Mouse (Mus musculus): ENCODE results near the gene Gm26741. TPM values are rescaled to one million over a fixed set of nuclear protein-coding genes. Genes with fewer than 3 reads are reported as not detected.
A peak's percentile ranks its signal among the peaks of the same experiment; 100 is the strongest.

Gene Gm26741
- total RNA-seq, 1 experiment from 2014 or later = not detected

DNA sequence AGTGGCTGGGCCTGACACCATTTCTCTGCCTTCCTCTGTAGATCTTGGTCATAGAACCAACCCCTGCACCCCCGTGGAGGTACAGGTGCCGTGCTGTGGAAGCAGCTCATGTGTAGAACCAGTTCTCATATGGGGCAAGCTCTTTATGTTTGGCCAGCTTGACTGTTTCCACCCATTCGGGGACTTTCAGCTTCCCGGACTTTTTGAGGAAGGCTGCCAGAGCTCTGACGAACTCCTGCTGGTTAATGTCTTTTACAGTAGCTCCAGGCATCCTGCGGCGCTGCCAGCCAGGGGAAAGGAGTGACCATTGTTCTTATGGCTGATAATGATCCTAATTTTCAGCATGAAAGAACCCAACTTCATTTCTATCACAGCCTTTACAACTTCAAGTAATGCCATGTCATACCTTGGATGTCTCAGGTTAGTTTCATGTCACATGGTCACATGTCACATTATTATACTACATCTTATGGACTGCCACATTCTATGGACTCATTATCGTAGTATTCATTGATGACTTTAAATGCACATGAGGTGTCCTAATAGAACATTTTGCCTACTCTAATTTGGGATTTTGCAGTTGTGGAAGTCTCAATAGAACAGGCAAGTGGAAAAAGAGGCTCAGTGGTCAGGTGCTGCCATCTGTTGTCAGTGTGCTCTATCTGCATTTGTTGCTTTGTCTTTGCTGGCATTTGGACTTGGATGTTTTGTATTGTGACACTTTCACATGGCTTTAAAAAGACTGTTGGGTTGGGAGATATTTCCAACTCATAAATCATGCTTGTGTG is 26.4 kb downstream of the Gm26741 start:
- ATAC-seq (ENCODE audit: extremely low read depth, insufficient number of reproducible peaks, low FRiP score, poor library complexity, severe bottlenecking) = peak; percentile 31; the same call in 1 of the 2 replicates

GRCm38 (mm10) chr10:52387192-52387591 is 28.6 kb downstream of the Gm26741 start:
- no peak for ATAC-seq (ENCODE audit: extremely low read depth, insufficient number of reproducible peaks, low FRiP score, poor library complexity, severe bottlenecking)

GRCm38 (mm10) chr10:52388922-52389430 is 30.4 kb downstream of the Gm26741 start, which contains the start of gene Nepn:
Gene Nepn, plus strand, starts transcription at chr10:52388972.
- no peak for ATAC-seq (ENCODE audit: extremely low read depth, insufficient number of reproducible peaks, low FRiP score, poor library complexity, severe bottlenecking)

DNA sequence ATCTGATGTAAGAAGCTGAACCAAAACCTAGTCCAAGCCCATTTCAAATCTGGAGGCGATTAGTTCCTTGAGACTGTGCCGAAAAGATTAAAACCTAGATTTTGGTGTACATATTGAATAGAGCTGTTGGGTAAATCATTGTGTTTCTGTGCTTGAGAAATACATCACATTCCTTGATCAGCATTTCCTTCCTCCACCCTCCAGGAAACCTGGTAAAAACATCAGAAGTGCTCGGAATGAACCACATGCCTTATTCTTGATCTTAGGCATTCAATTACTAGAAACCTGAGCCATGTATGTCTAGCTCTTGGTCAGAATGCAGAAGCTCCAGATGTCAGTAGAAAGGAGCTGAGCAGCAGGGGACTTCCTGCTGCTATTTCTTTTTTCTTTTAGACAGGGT is 30.9 kb downstream of the Gm26741 start:
- no peak for ATAC-seq (ENCODE audit: extremely low read depth, insufficient number of reproducible peaks, low FRiP score, poor library complexity, severe bottlenecking)

GRCm38 (mm10) chr10:52391208-52391607 is 32.6 kb downstream of the Gm26741 start:
- ATAC-seq (ENCODE audit: extremely low read depth, insufficient number of reproducible peaks, low FRiP score, poor library complexity, severe bottlenecking) = no peak

DNA sequence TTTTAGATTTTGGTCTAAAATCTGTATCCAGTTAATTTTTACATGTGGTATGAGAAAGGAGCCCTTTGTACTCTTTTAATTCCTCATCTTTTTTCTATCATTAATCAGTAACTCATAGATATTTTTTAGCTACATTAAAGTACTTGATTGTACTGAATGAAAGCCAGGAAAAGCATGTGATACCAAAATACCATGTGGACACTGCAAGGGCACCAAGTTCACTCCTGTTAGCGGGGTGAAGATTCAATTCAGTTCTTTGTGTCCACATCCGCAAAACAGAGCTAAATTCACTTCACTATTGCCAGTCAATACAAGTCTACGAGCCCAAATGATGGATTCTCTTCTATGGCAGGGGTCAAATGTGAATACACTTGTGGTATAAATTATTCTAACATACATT is 38.1 kb downstream of the Gm26741 start:
- ATAC-seq (ENCODE audit: extremely low read depth, insufficient number of reproducible peaks, low FRiP score, poor library complexity, severe bottlenecking) = no peak

- ATAC-seq (ENCODE audit: extremely low read depth, insufficient number of reproducible peaks, low FRiP score, poor library complexity, severe bottlenecking) = no peak
These were observed 40.1 kb downstream of the Gm26741 start for GRCm38 (mm10) chr10:52398715-52399114.

GRCm38 (mm10) chr10:52399722-52400121 is 41.2 kb downstream of the Gm26741 start:
- no peak for ATAC-seq (ENCODE audit: extremely low read depth, insufficient number of reproducible peaks, low FRiP score, poor library complexity, severe bottlenecking)

DNA sequence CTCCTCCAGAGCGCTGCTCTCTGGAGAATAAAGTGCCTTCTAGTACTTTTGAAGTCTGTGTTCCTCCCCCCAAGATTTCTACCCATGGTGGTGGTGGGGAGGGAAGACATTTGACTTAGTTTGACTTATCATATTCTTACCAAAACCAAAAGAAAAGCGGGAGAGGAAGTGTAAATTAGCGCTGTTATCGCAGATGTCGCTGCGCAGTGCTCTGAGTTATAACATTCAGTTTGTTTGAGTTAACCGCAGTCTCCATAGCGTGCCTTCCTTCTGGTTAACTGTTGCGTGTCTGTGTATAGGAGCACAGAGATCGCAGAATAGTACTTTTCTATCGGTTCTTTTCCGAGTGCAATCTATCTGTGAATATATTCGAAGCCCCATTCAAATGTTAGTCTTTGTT is 46.6 kb downstream of the Gm26741 start:
- no peak for ATAC-seq (ENCODE audit: extremely low read depth, insufficient number of reproducible peaks, low FRiP score, poor library complexity, severe bottlenecking)

GRCm38 (mm10) chr10:52407526-52407925 is 49.0 kb downstream of the Gm26741 start:
- no peak for ATAC-seq (ENCODE audit: extremely low read depth, insufficient number of reproducible peaks, low FRiP score, poor library complexity, severe bottlenecking)

Other genes starting within 250 kb of the Gm26741 start
- not detected in 2 replicates for gene Ros1, start 163.5 kb upstream of the Gm26741 start, total RNA-seq (2017)
- gene Dcbld1, start 125.1 kb upstream of the Gm26741 start, total RNA-seq (2017) = 0.86 and 1.2 TPM in 2 replicates
- gene Gopc, start 23.4 kb downstream of the Gm26741 start, total RNA-seq (2017) = 46.0 and 52.3 TPM in 2 replicates
- gene Nepn, start 30.2 kb downstream of the Gm26741 start, total RNA-seq (2017) = not detected in 2 replicates
- gene Nus1, start 58.8 kb downstream of the Gm26741 start, total RNA-seq (2017) = 18.9 and 26.0 TPM in 2 replicates